8 mouse cellular contexts compared by ENCODE assay signal in the genomic region with DNA sequence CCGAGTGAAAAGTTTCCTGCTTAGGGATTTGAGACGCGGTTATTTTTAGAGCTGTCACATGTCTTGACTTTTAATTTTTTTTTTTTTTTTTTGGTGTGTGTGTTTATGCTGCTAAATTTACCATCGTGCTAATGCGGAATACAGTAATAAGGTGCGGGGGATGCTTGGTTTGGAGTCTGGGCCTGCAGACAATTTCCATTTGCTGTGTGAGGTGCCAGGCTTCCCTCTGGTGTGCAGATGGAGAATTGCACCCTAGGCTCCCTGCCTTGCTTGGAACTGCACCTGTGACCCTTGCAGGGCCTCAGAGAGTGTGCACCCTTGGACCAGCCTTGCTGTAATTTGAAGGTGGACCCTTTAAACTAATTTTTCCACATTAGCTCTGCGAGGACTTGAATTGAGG.
A peak's percentile ranks its signal among the peaks of the same experiment; 100 is the strongest.
DNase-seq lines count a peak whose midpoint lies in the region; ATAC-seq and TF ChIP-seq lines count a peak whose summit lies in the region.

No protein-coding gene starts in this region.

- peaks cover 4% of the 10 kb centered on the region; the same call in 1 of the 2 replicates for H3K4me1 ChIP-seq in cerebellum, adult 2 months (ENCODE audit: control insufficient read depth, insufficient read depth, low read length)
- H3K4me1 ChIP-seq in forebrain, embryonic 16.5 days (replicated peaks; ENCODE audit: control insufficient read depth, insufficient read depth, low read length), result peaks cover 11% of the 10 kb centered on the region
- peaks cover 12% of the 10 kb centered on the region for H3K4me1 ChIP-seq in hindbrain, embryonic 16.5 days (ENCODE audit: control insufficient read depth, insufficient read depth, low read depth, low read length)
- H3K4me1 ChIP-seq in midbrain, embryonic 11.5 days (ENCODE audit: control insufficient read depth, insufficient read depth, low read length), result peaks cover 15% of the 10 kb centered on the region

- DNase-seq in ovary, adult 18-20 months (ENCODE audit: low spot score), result peak; percentile 15
- no peak for DNase-seq in ovary, postnatal 10 days (ENCODE audit: low spot score)
- DNase-seq in cerebellum, adult 2 months, result peak; percentile 73 to 80
- peak; percentile 63 to 68 for DNase-seq in layer of hippocampus, postnatal 36 days
- DNase-seq in midbrain, embryonic 11.5 days (ENCODE audit: low spot score, missing footprints), result peak; percentile 92
- DNase-seq in splenic B cell, adult 2 months (ENCODE audit: low read depth, low spot score), result peak; percentile 68

- H3K4me2 ChIP-seq in forebrain, embryonic 16.5 days (ENCODE audit: low read length), result peak overlapping the region; percentile 52
- H3K4me2 ChIP-seq in hindbrain, embryonic 16.5 days (ENCODE audit: low read length), result peak overlapping the region; percentile 69
- peak overlapping the region; percentile 53 for H3K4me2 ChIP-seq in midbrain, embryonic 11.5 days

- peak; percentile 96 for TF ChIP-seq CTCF in cerebellum, adult 2 months (IDR thresholded peaks at IDR 0.05; ENCODE audit: borderline replicate concordance, insufficient read depth, low read depth, low read length)

- WGBS in cerebellum, adult 2 months, result 12% methylated on average over 7 of the region's 7 CpGs
- WGBS in forebrain, embryonic 16.5 days, result 24% methylated on average over 7 of the region's 7 CpGs
- 19% methylated on average over 7 of the region's 7 CpGs for WGBS in hindbrain, embryonic 16.5 days
- 34% methylated on average over 7 of the region's 7 CpGs for WGBS in midbrain, embryonic 11.5 days

- peak; percentile 66 for ATAC-seq in forebrain, embryonic 16.5 days
- peak; percentile 68 for ATAC-seq in hindbrain, embryonic 16.5 days
- ATAC-seq in midbrain, embryonic 11.5 days (ENCODE audit: low FRiP score), result 0 out of 2 replicates have a peak, but pooled peaks have one; percentile 20

- H3K27me3 ChIP-seq in cerebellum, adult 2 months (ENCODE audit: control insufficient read depth, insufficient read depth, low read length), result no peaks in the 10 kb centered on the region
- H3K27me3 ChIP-seq in forebrain, embryonic 16.5 days (replicated peaks; ENCODE audit: control insufficient read depth, insufficient read depth, low read length), result no peaks in the 10 kb centered on the region
- no peaks in the 10 kb centered on the region for H3K27me3 ChIP-seq in hindbrain, embryonic 16.5 days (replicated peaks; ENCODE audit: control insufficient read depth, insufficient read depth, low read length)
- no peaks in the 10 kb centered on the region for H3K27me3 ChIP-seq in midbrain, embryonic 11.5 days (ENCODE audit: control insufficient read depth, insufficient read depth, low read length)
- no peaks in the 10 kb centered on the region for H3K27me3 ChIP-seq in splenic B cell, adult 2 months (ENCODE audit: control insufficient read depth, insufficient read depth, low read length, poor library complexity, severe bottlenecking)

- no peaks in the 10 kb centered on the region for H3K36me3 ChIP-seq in forebrain, embryonic 16.5 days (ENCODE audit: control insufficient read depth, insufficient read depth)
- H3K36me3 ChIP-seq in hindbrain, embryonic 16.5 days (ENCODE audit: control insufficient read depth, insufficient read depth, low read length), result no peaks in the 10 kb centered on the region
- no peaks in the 10 kb centered on the region for H3K36me3 ChIP-seq in midbrain, embryonic 11.5 days (ENCODE audit: control insufficient read depth, insufficient read depth, low read length)
- H3K36me3 ChIP-seq in splenic B cell, adult 2 months (ENCODE audit: control insufficient read depth, insufficient read depth, low read length, poor library complexity, severe bottlenecking), result no peaks in the 10 kb centered on the region

- H3K9ac ChIP-seq in forebrain, embryonic 16.5 days (replicated peaks; ENCODE audit: low read depth, low read length), result no peak overlapping the region
- H3K9ac ChIP-seq in hindbrain, embryonic 16.5 days (ENCODE audit: low read depth, low read length), result no peak overlapping the region; the same call in 1 of the 2 replicates
- peak overlapping the region; percentile 36 for H3K9ac ChIP-seq in midbrain, embryonic 11.5 days (ENCODE audit: low read length)

- no peak for TF ChIP-seq POLR2A in cerebellum, adult 2 months (IDR thresholded peaks at IDR 0.05; ENCODE audit: borderline replicate concordance, insufficient read depth, low read length)

- no peaks in the 10 kb centered on the region for H3K9me3 ChIP-seq in forebrain, embryonic 16.5 days (ENCODE audit: control insufficient read depth, low read length)
- no peaks in the 10 kb centered on the region for H3K9me3 ChIP-seq in hindbrain, embryonic 16.5 days (ENCODE audit: control insufficient read depth, low read length)
- H3K9me3 ChIP-seq in midbrain, embryonic 11.5 days (ENCODE audit: control insufficient read depth, low read length), result no peaks in the 10 kb centered on the region

- no peak overlapping the region for H3K27ac ChIP-seq in cerebellum, adult 2 months (ENCODE audit: insufficient read depth, low read length)
- H3K27ac ChIP-seq in forebrain, embryonic 16.5 days (ENCODE audit: low read length), result no peak overlapping the region
- peak overlapping the region; percentile 72; the same call in 1 of the 2 replicates for H3K27ac ChIP-seq in hindbrain, embryonic 16.5 days (ENCODE audit: low read depth, low read length)
- no peak overlapping the region for H3K27ac ChIP-seq in midbrain, embryonic 11.5 days (ENCODE audit: low read depth, low read length)

- H3K4me3 ChIP-seq in cerebellum, adult 2 months (replicated peaks; ENCODE audit: insufficient read depth, low read depth, low read length), result no peak overlapping the region
- no peak overlapping the region for H3K4me3 ChIP-seq in forebrain, embryonic 16.5 days (replicated peaks; ENCODE audit: low read length)
- peak overlapping the region; percentile 31 for H3K4me3 ChIP-seq in hindbrain, embryonic 16.5 days (ENCODE audit: low read length)
- 0 out of 2 replicates have a peak overlapping the region, but pooled peaks have one; percentile 13 for H3K4me3 ChIP-seq in midbrain, embryonic 11.5 days (ENCODE audit: low read depth, low read length)

Comparison
In these comparisons a context has a peak if more than half of its experiments do, and no peak if none do; other contexts are left out.
1. H3K4me3 ChIP-seq: peak in hindbrain, embryonic 16.5 days (single experiment) and midbrain, embryonic 11.5 days (single experiment); none in cerebellum, adult 2 months (single experiment) and forebrain, embryonic 16.5 days (single experiment).
2. Peak in every context shown above with its lines, with median percentiles within 50 percentile points of each other: ATAC-seq and H3K4me2 ChIP-seq.